Mouse (Mus musculus) kidney, adult 2 months (tissue): ENCODE results near the gene Phf5a.
"Not testable (repeated sequence)": the region's sequence is repeated elsewhere in the genome, so short reads cannot be mapped to it uniquely, and the experiment has no call there.

Source experiments
- CTCF ChIP-seq: fragments of 200-500 bp; conservative IDR thresholded peaks from 2 replicates; pipeline ENCODE4 v1.5.1; 2011; ENCODE audit warnings: low read depth, mild to moderate bottlenecking, control low read depth, low read length, moderate library complexity, mixed read lengths; ENCODE audit not compliant: insufficient read depth, insufficient read length
- POLR2A ChIP-seq: fragments of 200-500 bp; IDR thresholded peaks from one replicate; pipeline ENCODE4 v1.6.1; 2011; ENCODE audit warnings: low read depth, low read length, control low read depth

DNA sequence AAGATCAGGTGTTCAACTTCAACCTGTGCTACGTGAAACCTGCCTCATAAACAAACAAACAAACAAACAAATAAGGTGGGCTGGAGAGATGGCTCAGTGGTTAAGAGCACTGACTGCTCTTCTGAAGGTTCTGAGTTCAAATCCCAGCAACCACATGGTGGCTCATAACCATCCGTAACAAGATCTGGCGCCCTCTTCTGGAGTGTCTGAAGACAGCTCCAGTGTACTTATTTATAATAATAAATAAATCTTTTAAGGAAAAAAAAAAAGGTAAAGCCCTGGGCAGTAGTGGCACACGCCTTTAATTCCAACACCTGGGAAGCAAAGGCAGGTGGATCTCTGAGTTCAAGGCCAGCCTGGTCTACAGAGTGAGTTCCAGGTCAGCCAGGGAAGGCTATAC, 37.1 kb upstream of the Phf5a start:
- TF ChIP-seq CTCF, POLR2A: not testable (repeated sequence)
